Mouse (Mus musculus): ENCODE measurements around the gene Larp1.

DNA sequence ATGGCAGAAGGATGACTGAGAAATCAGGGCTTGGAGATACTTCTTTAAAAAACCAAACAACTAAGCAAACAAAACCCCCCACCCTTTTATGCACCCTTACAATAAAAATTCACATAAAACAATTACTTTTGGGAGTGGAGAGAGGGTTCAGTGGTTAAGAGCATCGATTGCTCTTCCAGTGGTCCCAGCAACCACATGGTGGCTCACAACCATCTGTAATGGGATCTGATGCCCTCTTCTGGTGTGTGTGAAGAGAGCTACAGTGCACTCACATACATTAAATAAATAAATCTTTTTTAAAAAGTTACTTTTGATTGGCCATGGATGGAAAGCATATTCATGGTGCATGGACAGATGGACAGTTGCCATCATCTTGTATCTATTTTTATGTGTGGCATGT, 3.8 kb downstream of the Larp1 start:
- no peak for TF ChIP-seq CTCF (IDR thresholded peaks at IDR 0.05; ENCODE audit: low read depth)
- TF ChIP-seq EP300 (IDR thresholded peaks at IDR 0.05; ENCODE audit: low read depth): no peak

Measured in liver, postnatal 0 days (tissue).